In the genomic region with DNA sequence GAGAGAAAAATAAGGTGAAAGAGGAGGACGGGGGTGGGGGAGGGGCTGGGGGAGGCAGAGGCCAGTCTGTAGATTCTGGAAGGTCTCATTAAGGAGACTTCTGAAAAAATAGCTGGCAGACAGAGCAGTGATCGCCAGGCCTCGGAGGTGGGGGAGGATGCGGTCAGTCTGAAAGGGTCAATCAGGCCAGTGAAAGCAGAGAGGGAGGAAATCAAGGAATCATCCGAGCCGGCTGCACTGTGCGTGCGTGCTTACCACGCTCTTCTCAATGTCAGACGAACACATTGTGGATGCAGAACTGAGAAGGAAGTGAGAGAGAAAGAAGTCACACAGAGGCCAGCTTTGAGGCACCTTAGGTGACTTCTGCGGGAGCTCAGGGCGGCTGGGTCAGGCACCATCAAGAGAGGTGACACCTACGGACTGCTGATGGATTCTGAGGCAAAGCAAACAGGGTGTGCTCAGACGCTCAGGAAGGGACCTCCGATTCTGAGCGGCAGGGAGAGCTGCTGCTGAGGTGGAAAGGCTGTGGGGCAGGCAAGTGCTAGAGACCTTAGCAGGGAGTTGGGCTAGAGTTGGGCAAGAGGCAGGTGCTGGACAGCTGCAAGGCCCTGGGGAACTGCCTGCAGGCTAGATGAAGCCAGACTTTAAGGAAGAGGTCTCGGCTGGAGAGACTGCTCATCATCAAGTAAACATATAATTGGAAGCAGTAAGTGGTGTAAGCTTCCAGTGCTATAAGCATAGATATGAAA, we compare ENCODE assay signal across 8 mouse cellular contexts.
DNase-seq lines count a peak whose midpoint lies in the region; ATAC-seq lines count a peak whose summit lies in the region.
"Had no signal": no experiment of that assay in that cellular context is flagged by ENCODE, and none has a peak within 500 bp of the region (broad histone marks: within the 10 kb centered on the region; RNA-seq: fewer than 3 reads in every experiment).

No protein-coding gene starts in this region.

- peak; percentile 73 for ATAC-seq in lung, embryonic 16.5 days (ENCODE audit: low read depth)
- no peak for ATAC-seq in forebrain, embryonic 11.5 days (replicated peaks; ENCODE audit: low FRiP score)
- no peak for ATAC-seq in limb, embryonic 11.5 days (ENCODE audit: insufficient number of reproducible peaks, low FRiP score, low TSS enrichment, low read depth)
- ATAC-seq in stomach, embryonic 14.5 days (ENCODE audit: insufficient number of reproducible peaks, insufficient read depth, low FRiP score, low read depth) = no peak

- H3K4me1 ChIP-seq in lung, embryonic 16.5 days (replicated peaks; ENCODE audit: control insufficient read depth, insufficient read depth, low read length) = peaks cover 20% of the 10 kb centered on the region
- peaks cover 9% of the 10 kb centered on the region; the same call in 1 of the 2 replicates for H3K4me1 ChIP-seq in forebrain, embryonic 11.5 days (replicated peaks; ENCODE audit: control insufficient read depth, insufficient read depth, low read length)
- peaks cover 4% of the 10 kb centered on the region; the same call in 1 of the 2 replicates for H3K4me1 ChIP-seq in limb, embryonic 11.5 days (ENCODE audit: control insufficient read depth, insufficient read depth, low read length)
- 0 out of 2 replicates have a peak, but pooled peaks cover 5% of the 10 kb centered on the region for H3K4me1 ChIP-seq in stomach, embryonic 14.5 days (ENCODE audit: control insufficient read depth, insufficient read depth, low read length)

- no peak for DNase-seq in lung, postnatal 36 days
- peak; percentile 54 for DNase-seq in forebrain, embryonic 11.5 days (ENCODE audit: low spot score)
- peak; percentile 36 for DNase-seq in limb, embryonic 11.5 days (ENCODE audit: low spot score)
- DNase-seq in urinary bladder, postnatal 4 days (ENCODE audit: low spot score in 2 of 2) = no peak
- no peak for DNase-seq in left cerebral cortex, adult 11 months (ENCODE audit: low spot score)

- H3K4me2 ChIP-seq in lung, embryonic 16.5 days (ENCODE audit: low read depth, low read length) = peak overlapping the region; percentile 46
- peak overlapping the region; percentile 41 for H3K4me2 ChIP-seq in forebrain, embryonic 11.5 days (ENCODE audit: low read depth, low read length, severe bottlenecking)
- peak overlapping the region; percentile 19; the same call in 1 of the 2 replicates for H3K4me2 ChIP-seq in limb, embryonic 11.5 days (ENCODE audit: low read depth, severe bottlenecking)
- H3K4me2 ChIP-seq in stomach, embryonic 14.5 days (replicated peaks; ENCODE audit: low read depth, low read length) = peak overlapping the region; percentile 34

- no peaks in the 10 kb centered on the region for H3K36me3 ChIP-seq in lung, embryonic 16.5 days (ENCODE audit: control insufficient read depth, insufficient read depth, low read length)
- no peaks in the 10 kb centered on the region for H3K36me3 ChIP-seq in forebrain, embryonic 11.5 days (ENCODE audit: control insufficient read depth, insufficient read depth, low read length)
- H3K36me3 ChIP-seq in limb, embryonic 11.5 days (ENCODE audit: control insufficient read depth, insufficient read depth, low read length) = no peaks in the 10 kb centered on the region
- no peaks in the 10 kb centered on the region for H3K36me3 ChIP-seq in stomach, embryonic 14.5 days (ENCODE audit: control insufficient read depth, insufficient read depth, low read length)

- WGBS in lung, embryonic 16.5 days = 9% methylated on average over 17 of the region's 17 CpGs
- 6% methylated on average over 17 of the region's 17 CpGs for WGBS in forebrain, embryonic 11.5 days
- WGBS in limb, embryonic 11.5 days = 6% methylated on average over 17 of the region's 17 CpGs
- 10% methylated on average over 17 of the region's 17 CpGs for WGBS in stomach, embryonic 14.5 days

- peak overlapping the region; percentile 4; the same call in 1 of the 2 replicates for H3K27ac ChIP-seq in lung, embryonic 16.5 days (ENCODE audit: low read length)
- H3K27ac ChIP-seq in forebrain, embryonic 11.5 days (ENCODE audit: low read depth, low read length) = no peak overlapping the region
- no peak overlapping the region for H3K27ac ChIP-seq in limb, embryonic 11.5 days (replicated peaks; ENCODE audit: low read depth, low read length)
- H3K27ac ChIP-seq in stomach, embryonic 14.5 days (ENCODE audit: low read length) = no peak overlapping the region
- H3K27ac ChIP-seq: macrophage had no signal

- no peak overlapping the region for H3K4me3 ChIP-seq in lung, embryonic 16.5 days (ENCODE audit: low read length)
- H3K4me3 ChIP-seq in forebrain, embryonic 11.5 days (ENCODE audit: low read depth, low read length) = no peak overlapping the region
- no peak overlapping the region for H3K4me3 ChIP-seq in limb, embryonic 11.5 days (ENCODE audit: low read depth, low read length)
- H3K4me3 ChIP-seq in stomach, embryonic 14.5 days (ENCODE audit: low read depth, low read length) = no peak overlapping the region

- H3K27me3 ChIP-seq in lung, embryonic 16.5 days (ENCODE audit: control insufficient read depth, insufficient read depth, low read depth, low read length) = no peaks in the 10 kb centered on the region
- no peaks in the 10 kb centered on the region for H3K27me3 ChIP-seq in forebrain, embryonic 11.5 days (ENCODE audit: control insufficient read depth, insufficient read depth, low read length)
- H3K27me3 ChIP-seq in limb, embryonic 11.5 days (ENCODE audit: control insufficient read depth, insufficient read depth, low read length) = no peaks in the 10 kb centered on the region
- no peaks in the 10 kb centered on the region for H3K27me3 ChIP-seq in stomach, embryonic 14.5 days (ENCODE audit: control insufficient read depth, insufficient read depth, low read length)

- no peaks in the 10 kb centered on the region for H3K9me3 ChIP-seq in lung, embryonic 16.5 days (ENCODE audit: control insufficient read depth, low read length)
- H3K9me3 ChIP-seq in forebrain, embryonic 11.5 days (ENCODE audit: control insufficient read depth, low read length) = no peaks in the 10 kb centered on the region
- no peaks in the 10 kb centered on the region for H3K9me3 ChIP-seq in limb, embryonic 11.5 days (ENCODE audit: control insufficient read depth, low read length)
- H3K9me3 ChIP-seq in stomach, embryonic 14.5 days (ENCODE audit: control insufficient read depth, low read depth, low read length) = no peaks in the 10 kb centered on the region

- peak overlapping the region; percentile 45 for H3K9ac ChIP-seq in lung, embryonic 16.5 days (ENCODE audit: low read length)
- peak overlapping the region; percentile 39 for H3K9ac ChIP-seq in forebrain, embryonic 11.5 days (ENCODE audit: low read length)
- H3K9ac ChIP-seq in limb, embryonic 11.5 days (ENCODE audit: low read length) = peak overlapping the region; percentile 45
- no peak overlapping the region for H3K9ac ChIP-seq in stomach, embryonic 14.5 days (replicated peaks; ENCODE audit: low read depth, low read length)

Comparison
In these comparisons a context has a peak if more than half of its experiments do, and no peak if none do; other contexts are left out.
1. DNase-seq: peak in forebrain, embryonic 11.5 days (single experiment) and limb, embryonic 11.5 days (single experiment); none in lung, postnatal 36 days (single experiment), urinary bladder, postnatal 4 days (0 of 2) and left cerebral cortex, adult 11 months (single experiment).
2. Peak in every context shown above with its lines, with median percentiles within 50 percentile points of each other: H3K4me2 ChIP-seq.